Mouse (Mus musculus) hematopoietic stem cell, adult 5-6 weeks (primary cell): Measurements from ENCODE around the gene Man1c1. TPM values are rescaled to one million over a fixed set of nuclear protein-coding genes. Genes with fewer than 3 reads are reported as not detected.

Experiments used
- ATAC-seq, 2 experiments: fragments of 125-278 bp in 1 of 2; replicated peaks in 1 of 2; 2 replicates each; pipeline ENCODE4 v1.8.0; 2016 to 2017; ENCODE audit warnings: inconsistent platforms in 2 of 2, mild to moderate bottlenecking in 2 of 2, moderate number of reproducible peaks in 2 of 2, low read depth in 1 of 2, moderate TSS enrichment in 1 of 2; ENCODE audit not compliant: low FRiP score in 2 of 2, poor library complexity in 2 of 2, severe bottlenecking in 2 of 2, insufficient read depth in 1 of 2, low TSS enrichment in 1 of 2
- total RNA-seq: library from RNA; stranded (forward); fragments of 172-1452, 232-1000 nt; gene quantifications from 2 replicates; pipeline ENCODE4 v1.2.3, GENCODE M21; 2017

Gene Man1c1
- total RNA-seq, result 4.4 and 7.5 TPM in 2 replicates

DNA sequence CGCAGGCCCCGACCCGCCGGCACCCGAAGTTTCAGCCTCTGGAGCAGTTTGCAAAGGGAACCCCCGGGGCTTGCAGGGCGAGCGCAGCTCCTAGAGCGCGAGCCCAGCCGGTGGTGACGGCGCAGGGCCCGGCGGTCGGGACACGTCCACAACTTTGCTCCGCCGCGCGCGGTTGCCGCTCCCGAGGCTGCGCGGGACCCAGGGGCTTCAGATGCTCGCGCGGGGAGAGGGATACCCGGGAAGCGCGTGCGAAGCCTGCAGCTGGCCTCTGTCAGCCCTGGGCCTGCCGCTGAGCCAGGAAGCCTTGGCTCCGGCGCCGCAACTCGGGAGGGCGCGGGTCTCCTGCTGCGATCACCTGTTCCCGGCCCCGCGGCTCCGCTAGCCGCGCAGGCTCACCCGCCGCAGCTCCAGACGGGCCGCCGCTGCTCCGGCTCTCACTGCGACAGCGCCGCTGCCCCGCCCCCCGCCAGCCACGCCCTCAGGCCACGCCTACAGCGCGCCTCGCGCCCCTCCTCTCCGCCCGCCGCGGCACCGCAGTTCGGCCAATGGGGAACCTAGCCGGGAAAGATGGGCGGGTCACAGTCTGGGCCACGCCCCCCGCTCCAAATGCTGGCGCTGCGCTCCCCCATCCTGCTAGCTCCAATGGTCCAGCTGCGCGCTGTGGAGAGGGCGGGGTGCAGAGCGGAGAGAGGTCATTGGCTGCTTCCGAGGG lies at the start of gene Man1c1:
Man1c1 (minus strand) TSS at position 456 of the 712 bp plus-strand sequence.
- peak; percentile 88 to 90 for ATAC-seq

DNA sequence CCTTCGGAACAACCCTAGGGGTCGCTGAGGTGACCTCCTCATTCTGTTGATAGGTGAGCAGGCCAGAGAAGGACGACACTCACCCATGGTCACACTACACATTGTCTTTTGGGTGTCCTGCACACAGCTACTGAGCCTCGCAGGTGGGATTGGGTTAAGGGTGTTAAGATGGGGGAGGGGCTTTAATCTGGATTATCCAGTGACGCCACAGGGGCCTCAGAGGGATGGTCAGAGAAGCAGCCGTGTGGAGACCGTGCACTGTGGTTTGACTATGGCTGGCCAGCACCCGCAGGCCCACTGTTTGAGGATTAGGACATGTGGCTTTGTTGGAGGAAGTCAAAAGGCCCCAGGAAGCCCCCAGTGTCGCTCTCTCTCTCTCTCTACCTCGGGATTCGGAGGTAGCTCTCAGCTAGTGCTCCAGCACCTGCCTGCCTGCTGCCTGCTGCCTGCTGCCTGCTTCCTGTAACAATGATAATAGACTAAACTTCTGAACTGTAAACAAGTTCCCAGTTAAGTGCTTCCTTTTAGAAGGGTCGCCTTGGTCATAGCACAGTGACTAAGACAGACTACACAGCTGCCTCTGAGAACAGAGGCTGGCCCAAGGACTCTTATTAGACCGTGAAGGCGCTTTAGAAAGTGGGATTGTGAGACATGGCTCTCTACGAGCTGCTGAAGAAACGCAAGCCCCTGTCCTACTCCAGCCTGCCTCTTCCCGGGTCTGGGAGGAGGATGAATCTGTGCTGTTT lies 49.6 kb upstream of the Man1c1 start:
- ATAC-seq, result peak; percentile 35 to 36

DNA sequence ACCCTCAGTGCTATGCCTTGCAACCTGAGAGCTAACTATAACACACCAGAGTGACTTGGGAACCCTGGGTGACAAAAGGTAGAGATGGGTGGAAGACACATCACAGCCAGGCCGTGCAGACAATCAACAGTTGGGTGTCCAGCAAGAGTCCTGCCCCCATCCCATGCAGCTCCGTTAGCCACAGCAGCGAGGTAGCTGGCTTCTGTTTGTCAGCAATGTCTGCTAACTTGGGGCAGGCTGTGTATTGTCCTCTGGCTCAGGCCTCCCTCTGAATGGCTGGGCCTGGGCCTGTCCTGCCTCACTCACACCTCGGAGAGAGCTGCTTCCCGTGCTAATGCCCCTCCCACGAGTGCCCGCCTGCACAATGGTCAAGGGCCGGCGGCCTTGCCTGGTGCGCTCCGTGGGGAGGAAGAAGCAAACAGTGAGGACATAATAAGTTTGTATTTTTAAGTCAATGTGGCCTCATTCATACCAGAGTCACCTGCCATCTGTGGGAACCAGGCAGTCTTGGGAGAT lies 48.9 kb upstream of the Man1c1 start:
- ATAC-seq, result no peak

DNA sequence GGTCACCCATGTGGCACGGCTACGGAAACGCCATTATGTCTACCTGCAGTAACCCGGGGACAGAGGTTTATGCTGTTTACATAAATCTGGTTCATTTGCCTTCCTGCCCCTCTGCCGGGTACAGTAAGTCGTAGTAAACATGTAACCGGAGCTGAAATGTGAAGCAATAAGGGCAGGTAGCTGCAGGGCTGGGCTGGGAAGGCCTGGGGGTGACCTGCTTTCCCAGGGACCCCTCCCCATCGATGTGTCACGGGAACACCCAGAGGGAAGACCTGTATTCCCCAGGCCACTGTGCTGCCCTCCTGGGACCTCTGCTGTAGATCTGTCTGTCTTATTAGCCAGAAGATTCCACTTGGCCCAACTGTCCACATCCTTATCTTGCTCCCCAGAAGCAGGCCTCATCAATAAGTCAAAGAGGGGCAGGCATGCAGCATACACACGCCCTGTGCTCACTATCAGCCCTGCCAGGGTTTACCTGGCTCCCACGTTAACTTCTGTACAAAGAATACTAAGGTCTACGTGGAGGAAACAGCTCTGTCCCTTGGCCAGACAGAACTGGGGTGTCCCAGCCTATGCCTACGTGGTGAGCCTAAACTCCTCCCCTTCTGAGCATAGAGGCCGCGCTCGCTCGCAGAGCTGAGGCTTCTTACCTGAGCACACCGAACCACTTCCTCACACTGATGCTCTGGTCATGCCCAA lies 47.7 kb upstream of the Man1c1 start:
- ATAC-seq, result no peak

DNA sequence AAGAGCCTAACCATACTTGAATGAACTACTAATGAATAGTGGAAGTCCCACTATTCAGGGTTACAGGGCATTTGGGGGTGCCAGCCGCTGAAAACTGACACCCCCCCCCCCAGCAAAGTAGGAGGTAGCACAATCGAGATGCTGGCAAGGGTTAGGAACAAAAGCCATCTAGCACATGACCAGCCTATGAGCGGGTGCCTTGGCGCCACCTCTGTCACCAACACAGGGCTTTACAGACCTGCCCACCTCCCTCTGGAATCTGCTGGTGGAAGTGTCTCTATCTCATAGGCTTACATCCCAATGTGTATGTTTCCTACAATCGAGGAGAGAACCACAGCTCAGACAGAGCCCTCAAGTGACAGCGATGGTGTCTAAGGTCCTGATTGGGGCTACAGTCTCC lies 46.7 kb upstream of the Man1c1 start:
- no peak for ATAC-seq

DNA sequence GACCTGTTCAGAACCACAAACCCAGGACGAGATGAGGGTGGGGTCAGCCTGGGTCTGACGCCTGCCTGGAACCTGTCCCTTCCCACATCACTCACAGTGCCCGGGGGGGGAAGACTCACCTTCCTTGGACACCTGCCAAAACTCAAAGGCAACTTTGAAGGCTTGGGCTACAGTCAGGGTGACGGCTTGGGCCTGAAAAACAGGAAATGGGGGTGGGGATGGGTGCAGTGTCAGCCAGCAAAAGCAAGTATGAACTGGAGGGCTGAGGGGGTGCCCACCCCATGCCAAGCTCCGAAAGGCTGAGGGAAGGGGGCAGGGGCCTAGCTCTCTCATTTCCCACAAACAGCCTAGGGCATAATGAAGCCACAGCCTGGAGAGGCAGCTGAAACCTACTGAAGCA lies 46.2 kb upstream of the Man1c1 start:
- no peak for ATAC-seq

DNA sequence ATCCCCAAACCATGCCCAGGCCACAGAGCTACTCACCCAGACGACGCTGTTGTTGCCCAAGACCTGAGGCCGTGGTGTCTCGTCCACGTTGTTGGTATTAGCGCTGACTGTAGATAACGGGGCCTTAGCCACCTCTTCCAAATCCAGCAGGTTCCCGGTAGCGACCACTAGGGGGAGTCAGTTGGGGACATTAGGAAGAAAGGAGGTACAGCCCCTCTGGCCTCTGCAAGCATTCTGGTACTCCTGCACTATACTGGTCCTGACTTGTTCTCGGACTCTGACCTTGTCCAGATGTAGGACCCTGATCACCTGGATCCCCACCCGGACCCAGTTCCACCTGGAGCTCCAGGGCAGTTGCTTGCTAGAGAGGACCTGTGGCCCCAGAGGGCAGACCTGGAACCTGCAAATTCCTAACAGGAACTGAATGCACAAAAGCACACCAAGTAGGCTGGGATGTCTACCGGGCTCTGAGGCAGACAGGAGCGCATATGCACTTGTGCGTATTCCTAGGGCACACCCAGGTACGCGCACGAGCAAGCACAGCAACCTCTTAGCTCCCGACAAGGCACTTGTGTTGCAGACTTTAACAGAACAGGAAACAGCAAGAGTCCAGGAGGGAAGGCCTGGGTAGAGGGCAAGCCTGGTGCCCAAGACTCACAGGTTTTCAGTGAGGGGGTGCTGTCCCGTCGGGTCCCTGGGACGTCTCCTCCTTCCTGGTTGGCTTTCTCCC lies 45.4 kb upstream of the Man1c1 start:
- peak in 1 of 2 experiments; percentile 17; a peak in 1 of 4 replicates for ATAC-seq

DNA sequence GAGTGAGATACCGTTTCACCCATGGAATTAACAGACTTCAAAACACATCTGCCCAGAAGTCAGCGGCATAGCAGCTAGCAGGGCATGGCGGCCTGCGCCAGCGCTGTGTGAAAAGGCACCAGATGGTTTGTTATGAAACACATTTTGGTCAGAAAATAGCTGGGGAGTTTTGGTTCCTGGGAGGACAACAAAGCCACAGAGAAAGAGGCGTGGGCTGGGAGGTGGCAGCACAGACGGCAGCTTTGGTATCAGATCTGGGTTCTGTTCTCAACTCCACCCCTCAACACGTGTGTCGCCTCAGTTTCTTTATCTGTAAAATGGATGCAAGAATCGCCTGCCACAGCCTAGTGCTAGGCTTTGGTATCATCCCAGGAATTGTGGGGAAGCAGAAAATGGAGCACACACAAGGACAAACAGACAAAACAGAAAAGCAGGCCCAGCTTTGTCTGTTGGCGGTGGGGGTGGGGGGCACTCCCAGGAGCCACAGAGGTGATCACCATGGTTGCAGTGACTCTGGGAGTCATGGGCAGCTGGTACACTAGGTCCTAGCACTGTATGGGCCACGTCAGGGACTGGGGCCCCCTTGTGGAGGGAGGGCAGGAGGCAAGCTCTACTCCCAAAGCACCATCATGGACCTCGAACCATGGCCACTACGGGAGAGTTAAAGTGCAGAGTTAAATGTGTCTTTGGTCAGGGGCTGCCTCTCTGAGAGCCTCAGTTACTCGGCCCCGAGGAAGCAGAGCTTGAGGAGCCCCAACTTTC lies 42.0 kb upstream of the Man1c1 start:
- no peak for ATAC-seq

DNA sequence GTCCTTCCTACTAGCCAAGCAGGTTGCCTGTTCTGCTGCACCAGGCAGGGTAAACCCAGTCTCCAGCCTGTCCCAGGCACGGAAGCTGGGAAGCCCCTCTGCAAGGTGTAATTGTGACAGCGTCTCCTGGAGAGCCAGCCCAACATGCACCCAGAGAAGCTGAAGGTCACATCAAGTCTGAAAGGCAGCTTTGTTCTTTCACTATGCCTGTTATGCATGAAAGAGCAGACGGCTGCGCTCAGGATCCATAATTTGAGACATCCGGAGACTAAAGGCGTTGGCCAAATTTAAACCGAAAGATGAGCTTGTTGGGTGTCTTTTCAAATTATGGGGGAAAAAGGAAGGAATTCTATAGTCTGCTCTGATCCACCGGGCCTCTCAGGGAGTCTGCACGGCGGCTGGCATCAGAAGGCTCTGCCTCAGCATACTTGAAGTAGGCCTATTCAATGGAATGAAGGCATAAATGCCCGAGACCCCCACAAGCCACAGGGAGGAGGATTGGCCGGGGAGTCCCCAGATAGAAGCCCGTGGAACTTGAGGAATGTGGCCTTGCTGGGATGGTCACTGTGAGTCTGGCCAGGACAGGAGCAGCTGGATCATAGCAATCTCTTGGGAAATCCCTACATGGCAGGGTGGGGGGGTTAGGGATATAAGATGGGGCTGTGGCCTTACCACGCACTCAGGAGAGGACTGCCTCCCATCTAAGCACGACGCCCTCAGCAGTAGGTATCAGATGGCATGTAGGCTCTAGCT lies 40.0 kb upstream of the Man1c1 start:
- no peak for ATAC-seq

DNA sequence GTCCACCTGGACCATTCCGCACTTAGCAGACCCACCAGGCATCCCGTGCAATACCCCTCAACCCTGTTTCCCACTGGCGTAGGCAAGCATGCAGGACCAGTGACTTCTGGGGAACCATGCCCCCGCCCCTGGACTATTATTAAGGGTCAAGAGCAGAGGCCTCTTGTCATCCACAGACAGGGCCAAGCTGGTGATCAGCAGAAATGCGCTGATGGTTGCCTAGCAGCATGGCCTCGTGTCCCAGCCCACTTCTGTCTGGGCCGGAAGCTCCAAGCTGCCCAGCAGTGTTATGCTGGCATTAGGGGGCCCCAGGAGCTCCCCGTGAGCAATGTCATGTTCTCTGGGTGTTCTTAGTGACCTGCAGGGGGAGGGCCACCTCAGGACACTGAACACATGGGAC lies 37.9 kb upstream of the Man1c1 start:
- ATAC-seq, result no peak

DNA sequence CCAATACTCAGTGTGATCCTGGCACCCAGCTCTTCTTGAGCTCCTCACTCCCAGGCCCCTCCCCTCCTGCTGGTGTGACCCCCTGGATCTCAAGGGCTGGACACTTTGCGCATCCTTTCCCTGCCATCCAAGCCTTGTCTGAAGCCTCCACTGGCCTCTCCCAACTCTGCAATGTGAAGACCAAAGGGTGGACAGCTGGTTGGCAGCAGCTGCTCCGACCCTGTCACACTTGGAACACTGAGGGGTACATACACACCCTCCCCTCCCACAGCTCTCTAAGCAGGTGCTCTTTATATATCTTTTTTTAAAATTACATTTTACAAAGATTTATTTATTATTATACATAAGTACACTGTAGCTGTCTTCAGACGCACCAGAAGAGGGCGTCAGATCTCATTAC lies 36.1 kb upstream of the Man1c1 start:
- no peak for ATAC-seq

DNA sequence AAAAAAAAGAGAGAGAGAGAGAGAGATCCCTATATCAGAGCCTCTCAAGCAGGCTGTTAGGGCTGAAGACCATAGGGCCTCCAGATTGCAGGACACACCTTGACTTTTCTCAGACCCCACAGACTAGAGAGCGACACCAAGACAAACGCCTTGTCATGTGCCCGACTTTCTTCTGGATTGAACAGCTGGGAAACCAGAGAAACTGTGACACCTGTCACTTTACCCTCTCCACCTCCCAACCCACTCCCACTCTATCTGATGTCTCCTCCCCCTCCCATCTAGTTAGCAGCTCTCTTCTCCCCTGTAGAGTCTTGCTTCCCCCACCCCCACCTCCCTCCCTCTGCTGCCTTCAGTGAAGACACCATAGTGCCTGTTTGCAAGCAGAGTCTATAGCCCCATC lies 35.4 kb upstream of the Man1c1 start:
- ATAC-seq, result no peak

DNA sequence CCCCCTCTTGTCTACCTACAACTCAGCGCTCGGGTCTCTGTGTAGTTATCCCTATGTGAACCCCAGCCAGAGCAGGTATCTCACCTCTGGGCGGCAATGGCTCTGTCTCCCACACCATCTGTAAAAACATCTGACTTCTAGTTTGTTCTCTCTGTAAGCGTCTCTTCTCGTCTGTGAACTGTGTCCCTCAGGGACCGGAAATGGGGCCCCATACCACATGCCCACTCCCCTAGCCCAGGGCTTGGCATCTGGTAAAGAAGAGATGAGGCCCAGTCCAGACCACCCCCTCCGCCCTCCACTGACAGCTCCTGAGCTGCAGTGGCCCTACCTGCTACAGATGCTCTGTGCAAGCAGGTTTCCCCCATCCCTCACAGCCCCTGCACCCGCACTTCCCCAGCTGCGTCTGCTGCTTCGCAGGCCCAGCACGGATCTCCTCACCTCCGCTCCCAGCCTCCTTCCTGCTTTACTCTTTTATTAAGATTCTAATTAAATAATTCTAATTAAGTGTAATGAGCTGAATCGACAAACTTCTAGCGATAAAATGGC lies 33.3 kb upstream of the Man1c1 start:
- no peak for ATAC-seq

DNA sequence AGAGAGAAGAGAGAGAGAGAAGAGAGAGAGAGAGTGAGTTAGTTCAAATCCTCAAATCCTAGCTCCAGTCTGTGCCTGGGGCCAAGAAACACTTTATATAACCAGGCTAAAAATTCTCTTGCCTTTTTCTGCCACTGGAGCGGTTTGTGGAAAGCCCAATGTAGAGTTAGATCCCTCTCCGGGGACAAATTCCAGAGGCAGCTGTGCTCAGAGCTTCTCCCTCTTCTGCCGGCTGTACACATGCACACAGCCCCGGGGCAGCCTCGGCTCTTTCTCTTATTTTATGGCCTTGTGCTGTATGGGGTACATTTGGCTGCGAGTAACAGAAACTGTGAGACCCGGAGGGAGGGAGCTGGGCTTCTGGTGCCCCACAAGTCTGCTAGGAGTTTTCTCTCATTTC lies 32.1 kb upstream of the Man1c1 start:
- no peak for ATAC-seq

DNA sequence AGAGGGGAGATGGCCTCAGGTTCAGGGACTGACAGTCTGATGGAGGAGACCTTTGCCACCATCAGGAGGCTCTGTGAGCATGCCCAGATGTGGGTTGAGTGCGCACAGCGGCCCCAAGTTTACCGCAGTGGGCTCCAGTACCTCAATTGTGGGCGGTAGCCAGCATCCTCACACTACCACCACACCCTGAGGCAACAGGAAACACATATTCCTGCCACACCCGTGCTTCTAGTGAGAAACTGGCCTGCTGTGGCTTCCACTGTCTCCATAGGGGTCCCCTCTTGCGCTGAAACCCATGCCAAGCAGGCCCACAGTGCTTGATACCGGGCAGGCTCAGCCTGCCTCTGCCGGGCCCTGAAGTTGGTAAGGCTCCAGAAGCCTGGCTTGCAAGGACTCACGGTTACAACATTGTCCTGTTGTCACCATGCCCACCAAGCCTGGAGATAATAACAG lies 30.6 kb upstream of the Man1c1 start:
- peak; percentile 78 for ATAC-seq

DNA sequence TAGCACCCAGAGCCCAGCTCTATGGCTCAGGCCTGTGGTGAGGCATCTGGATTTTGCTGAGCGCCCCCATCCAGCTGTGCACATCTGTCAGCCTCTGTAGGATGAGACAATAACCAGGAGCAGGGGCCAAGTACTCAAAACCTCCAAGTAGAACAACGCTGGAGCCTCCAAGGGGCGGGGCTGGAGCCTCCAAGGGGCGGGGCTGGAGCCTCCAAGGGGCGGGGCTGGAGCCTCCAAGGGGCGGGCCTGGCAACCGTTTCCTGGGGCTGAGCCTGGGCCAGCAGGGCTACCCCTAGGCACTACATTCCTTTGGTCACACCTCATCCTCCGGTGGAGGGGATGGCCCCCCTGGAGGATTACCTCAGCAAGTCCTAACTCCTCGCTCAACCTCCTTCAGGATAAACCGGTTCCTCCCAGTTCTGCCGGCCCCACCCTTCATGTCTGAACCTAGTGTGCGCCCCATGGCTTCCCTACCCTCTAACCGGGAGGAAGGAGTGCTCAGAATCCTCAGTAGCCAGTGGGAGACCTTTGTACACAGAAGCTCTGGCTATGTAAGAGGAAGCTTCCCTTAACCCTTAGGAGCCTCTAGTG lies 30.0 kb upstream of the Man1c1 start:
- ATAC-seq, result peak; percentile 28 to 34; a peak in 3 of 4 replicates
